Mouse (Mus musculus): Measurements from ENCODE around the gene 9330182L06Rik.

Gene 9330182L06Rik

DNA sequence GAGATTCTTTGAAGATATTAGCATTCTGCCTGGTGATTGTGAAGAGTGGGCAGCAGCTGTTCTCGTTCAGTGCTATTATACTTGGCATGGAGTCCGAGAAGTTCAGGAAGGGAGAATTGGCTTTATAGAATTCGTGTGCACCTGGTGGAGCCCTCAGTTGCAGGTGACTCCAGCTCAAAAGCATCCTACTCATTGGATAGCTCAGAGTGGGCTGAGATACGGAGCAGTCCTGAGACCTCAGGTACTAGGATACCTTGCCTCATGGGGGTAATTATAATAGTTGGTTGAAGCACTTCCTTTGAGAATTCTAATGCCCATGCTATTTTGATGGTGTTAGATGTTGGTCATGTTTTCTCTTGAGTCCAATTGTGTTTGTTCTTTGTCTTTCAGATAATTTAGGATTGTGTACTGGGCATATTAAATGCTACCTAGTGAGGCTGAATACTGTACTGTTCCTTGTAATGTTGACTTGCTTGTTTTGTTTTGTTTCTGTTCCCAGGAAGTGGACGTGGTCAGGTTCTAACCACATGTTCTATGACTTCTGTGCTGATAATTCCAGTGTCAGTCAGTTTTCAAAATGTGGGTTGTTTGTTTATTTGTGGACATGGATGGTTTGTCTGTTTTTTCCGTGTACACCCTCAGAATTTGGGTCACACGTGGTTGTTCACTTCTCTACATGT, 96.2 kb downstream of the 9330182L06Rik start:
- no peak for DNase-seq (ENCODE audit: low spot score in 2 of 2)

DNA sequence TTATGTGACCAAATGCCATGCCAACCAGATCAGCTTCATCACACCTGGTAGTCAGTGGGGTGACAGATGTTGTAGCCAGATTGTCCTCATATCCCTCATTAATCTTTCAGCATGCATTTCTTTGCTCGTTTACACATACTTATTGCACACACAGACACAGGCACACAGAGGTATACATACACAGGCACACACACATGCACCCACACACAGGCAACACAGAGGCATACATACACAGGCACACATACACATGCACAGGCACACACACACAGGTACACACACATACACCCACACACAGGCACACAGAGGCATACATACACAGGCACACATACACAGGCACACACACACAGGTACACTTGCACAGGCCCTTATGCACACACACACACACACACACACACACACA, 99.0 kb downstream of the 9330182L06Rik start:
- no peak for DNase-seq (ENCODE audit: low spot score in 2 of 2)

- no peak for DNase-seq (ENCODE audit: low spot score in 2 of 2)
Measured at GRCm38 (mm10) chr5:9367920-9368692, 102.2 kb downstream of the 9330182L06Rik start.

DNA sequence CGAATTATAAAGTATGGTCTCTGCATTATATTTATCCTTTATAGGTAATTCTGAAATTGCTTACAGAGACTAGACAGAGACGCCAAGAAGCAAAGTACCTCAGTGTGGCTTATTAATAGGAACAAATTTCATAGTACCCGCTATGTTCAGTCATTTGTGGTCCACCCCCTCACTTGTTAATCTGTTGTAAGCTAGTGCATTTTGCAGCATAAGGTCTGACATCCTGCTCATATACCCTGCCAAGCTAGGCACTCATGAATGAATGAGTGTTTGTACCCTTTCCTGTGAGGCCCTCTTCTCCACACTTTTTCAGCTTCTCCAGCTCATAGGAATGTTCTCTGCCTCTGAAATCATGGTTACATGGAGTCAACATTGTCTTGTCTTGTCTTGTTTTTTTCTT, 105.2 kb downstream of the 9330182L06Rik start:
- no peak for DNase-seq (ENCODE audit: low spot score in 2 of 2)

GRCm38 (mm10) chr5:9373341-9373740, 107.4 kb downstream of the 9330182L06Rik start:
- DNase-seq (ENCODE audit: low spot score in 2 of 2) = no peak

DNA sequence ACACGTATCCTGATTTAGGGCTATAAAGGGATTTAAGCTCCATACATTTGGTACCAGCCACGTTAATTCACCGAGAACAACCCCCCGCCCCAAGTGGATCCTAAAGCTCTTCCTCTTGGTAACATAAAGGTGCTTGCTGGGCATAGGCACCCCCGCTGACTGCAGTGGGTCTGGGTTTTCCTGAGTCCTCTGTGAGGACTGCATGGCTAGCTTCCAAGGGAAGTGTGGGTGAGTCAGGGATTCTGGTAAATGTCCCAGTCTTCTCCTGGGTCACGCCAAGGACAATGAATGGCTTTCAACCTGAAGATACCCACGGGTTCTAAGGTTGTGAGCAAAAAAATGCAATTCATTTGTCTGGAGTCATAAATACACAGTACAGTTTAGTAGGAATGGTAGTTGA, 124.0 kb downstream of the 9330182L06Rik start:
- DNase-seq (ENCODE audit: low spot score in 2 of 2) = no peak

DNA sequence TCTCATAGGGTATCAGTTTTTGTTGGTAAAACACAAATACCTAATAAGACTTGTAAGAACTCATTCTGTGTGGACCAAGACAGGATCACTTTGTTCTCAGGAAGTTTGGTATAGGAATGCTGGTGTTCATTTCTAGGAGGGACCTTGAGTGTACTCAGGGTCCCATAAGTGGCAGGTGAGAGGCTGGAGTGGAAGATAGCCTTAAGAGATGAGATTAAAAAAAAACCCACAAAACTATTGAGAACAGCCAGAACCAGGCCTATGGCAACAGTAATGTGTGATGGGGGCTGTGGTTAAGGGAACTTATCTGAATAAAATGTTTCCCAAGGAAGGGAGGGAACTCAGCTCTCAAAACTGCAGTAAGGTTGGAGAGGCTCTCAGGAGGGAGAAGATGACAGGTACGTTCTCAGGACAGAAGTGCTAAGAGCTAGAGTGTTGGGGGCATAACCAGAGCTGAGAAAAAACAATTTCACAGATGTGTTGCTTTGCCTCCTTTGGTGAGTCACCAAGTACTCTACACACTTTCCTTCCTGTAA, 126.0 kb downstream of the 9330182L06Rik start:
- DNase-seq (ENCODE audit: low spot score in 2 of 2) = no peak

- DNase-seq (ENCODE audit: low spot score in 2 of 2) = no peak
Measured at GRCm38 (mm10) chr5:9417098-9417497, 151.2 kb downstream of the 9330182L06Rik start.

DNA sequence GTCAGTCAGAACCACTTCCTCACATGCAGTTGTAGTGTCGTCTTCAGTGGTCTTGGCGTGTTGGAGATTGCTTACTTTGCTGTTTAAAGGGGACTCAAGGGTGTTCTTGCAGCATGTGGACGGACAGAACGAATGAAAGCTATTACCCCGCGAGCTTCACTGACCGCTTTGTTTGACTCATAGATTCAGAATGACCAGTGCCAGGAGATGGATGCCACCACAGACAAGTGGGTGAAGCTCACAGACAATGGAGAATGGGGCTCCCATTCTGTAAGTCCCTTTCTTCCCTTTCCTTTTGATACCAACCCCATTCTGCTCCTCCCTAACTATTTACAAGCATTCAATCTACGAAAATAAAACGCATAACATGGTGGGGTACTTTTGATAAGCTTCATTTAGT, 151.9 kb downstream of the 9330182L06Rik start:
- DNase-seq (ENCODE audit: low spot score in 2 of 2) = no peak

DNA sequence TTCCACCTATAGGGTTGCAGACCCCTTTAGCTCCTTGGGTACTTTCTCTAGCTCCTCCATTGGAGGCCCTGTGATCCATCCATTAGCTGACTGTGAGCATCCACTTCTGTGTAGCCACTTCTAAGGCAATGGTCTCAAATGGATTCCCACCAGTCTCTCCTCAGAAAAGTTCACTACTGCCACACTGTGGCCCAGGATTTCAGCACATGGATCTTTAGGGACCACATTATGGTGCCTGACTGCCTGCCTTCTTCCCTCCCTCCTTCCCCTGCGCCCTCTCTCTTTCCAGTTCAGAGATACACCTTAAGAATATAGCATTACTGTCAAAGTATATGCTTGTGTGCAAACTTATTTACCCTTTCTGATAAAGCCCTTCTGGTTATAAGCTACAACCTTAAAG, 154.0 kb downstream of the 9330182L06Rik start:
- no peak for DNase-seq (ENCODE audit: low spot score in 2 of 2)

- DNase-seq (ENCODE audit: low spot score in 2 of 2) = no peak
Measured at GRCm38 (mm10) chr5:9424464-9424863, 158.5 kb downstream of the 9330182L06Rik start.

- no peak for DNase-seq (ENCODE audit: low spot score in 2 of 2)
Measured at GRCm38 (mm10) chr5:9427165-9427564, 161.2 kb downstream of the 9330182L06Rik start.

DNA sequence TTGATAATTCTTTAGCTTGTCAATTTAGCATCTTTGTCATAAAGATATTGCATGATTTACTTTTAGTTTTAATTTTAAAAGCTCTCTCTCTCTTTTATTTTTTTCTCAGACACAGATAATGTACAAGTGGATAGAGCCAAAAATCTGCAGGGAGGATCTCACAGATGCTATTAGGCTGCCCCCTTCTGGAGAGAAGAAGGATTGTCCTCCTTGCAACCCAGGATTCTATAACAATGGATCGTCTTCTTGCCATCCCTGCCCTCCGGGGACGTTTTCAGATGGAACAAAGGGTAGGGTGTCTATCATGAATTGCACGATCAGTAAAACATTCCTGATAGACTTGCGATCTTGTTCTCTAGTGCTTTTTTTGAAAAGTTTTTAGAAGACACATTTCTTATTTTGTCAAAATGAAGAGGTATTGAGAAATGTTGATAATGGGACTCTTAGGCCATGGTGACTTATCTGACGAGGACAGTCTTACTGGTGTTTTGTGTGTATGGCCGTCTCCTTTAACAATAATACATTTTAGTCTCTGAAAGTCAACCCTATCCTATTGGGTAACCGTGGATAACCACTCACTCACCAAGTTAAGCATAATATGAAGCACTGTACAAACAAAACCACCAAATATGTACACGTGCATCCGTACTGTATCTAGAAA, 161.8 kb downstream of the 9330182L06Rik start:
- no peak for DNase-seq (ENCODE audit: low spot score in 2 of 2)

DNA sequence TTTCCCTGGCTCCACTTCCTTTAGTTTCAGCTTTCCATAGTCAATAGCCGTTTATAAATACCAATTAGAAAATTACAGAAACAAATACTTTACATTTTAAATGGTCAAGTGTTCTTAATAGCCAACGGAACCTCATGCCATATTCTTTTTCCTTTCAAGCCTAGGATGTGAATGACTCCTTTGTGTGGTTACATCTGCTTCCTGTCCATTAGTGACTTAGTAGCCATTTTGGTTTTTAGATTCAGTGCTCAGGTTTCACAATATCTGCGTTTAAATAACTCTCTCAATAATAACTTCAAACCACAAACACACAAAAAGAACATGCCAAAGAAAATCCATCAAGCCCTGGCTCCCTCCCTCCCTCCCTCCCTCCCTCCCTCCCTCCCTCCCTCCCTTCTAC, 162.8 kb downstream of the 9330182L06Rik start:
- no peak for DNase-seq (ENCODE audit: low spot score in 2 of 2)

- no peak for DNase-seq (ENCODE audit: low spot score in 2 of 2)
Measured at GRCm38 (mm10) chr5:9446146-9446545, 180.2 kb downstream of the 9330182L06Rik start.

DNA sequence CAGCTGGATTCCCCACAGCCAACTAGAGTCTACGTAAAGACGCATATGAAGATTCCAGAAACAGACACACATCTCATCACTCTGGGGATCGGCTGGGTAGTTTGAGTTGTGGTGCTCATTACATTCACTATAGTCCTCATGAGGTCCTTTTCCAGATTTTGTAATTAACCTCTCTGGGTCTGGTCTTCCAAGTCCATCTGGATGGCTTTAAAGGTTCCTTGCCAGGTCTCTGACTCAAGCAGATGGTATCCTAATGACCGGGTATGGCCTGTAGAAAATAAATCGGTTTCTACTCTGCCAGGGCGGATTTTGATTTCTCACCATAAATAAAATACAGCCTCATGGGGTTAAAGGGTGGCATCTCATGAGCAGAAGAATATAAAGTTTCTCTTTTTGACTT, 183.0 kb downstream of the 9330182L06Rik start:
- no peak for DNase-seq (ENCODE audit: low spot score in 2 of 2)

DNA sequence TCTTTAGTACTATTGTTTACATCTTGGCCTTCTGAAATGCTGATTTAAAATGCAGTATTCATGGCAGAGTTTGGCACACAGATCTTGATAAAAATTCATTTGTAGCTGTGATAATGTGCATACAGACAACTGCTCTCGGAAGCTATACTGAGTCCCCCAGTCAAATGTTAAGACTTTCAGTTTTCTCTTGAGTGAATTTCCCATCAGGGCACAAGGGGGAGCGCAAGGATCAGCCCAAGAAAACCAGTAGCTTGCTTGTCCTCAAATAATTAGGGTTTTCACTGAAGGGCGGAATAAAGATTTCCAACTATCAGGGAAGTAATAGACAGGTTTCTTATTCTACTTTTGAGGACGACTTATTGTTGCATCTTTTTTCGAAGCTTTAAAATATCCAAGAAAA, 183.7 kb downstream of the 9330182L06Rik start:
- no peak for DNase-seq (ENCODE audit: low spot score in 2 of 2)

GRCm38 (mm10) chr5:9453298-9453697, 187.4 kb downstream of the 9330182L06Rik start:
- DNase-seq (ENCODE audit: low spot score in 2 of 2) = no peak

DNA sequence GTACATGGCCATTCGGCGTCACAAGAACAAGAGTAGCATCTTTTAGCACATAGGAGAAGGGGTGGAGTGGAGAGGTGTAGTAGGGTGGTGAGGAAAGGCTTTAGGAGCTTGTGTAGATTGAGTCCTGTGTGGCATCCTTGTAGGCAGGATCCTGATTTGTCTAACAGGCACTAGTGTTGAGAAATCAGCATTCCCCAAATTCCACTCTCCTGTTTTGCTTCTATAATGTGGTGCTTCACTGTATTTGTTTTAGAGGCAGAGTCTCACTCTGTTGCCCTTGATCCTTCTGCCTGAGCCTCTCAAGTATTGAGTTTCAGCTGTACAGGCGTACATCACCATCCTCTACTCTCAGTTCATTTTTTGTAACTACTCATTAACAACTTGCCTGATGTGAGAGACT, 211.7 kb downstream of the 9330182L06Rik start:
- DNase-seq (ENCODE audit: low spot score in 2 of 2) = no peak

GRCm38 (mm10) chr5:9495456-9495855, 229.5 kb downstream of the 9330182L06Rik start:
- DNase-seq (ENCODE audit: low spot score in 2 of 2) = no peak

GRCm38 (mm10) chr5:9497235-9497634, 231.3 kb downstream of the 9330182L06Rik start:
- DNase-seq (ENCODE audit: low spot score in 2 of 2) = no peak

DNA sequence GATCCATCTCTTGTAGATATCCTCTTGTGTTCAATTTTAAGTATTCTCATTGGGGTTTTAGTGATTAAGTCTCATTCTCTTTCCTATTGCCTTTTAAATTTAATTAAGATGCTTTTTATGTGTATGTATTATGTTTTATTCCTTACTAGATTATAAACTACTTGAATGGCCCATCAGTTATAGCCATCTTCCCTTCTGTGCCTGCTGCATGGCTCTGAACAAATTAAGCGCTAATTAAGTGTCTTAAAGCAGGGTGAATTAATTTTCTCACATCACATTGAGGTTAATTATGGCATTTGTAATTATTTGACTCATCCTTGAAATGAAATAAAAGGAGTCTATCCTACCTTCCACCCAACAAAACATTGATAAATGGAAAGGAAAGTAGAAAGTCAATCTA, 245.1 kb downstream of the 9330182L06Rik start:
- DNase-seq (ENCODE audit: low spot score in 2 of 2) = no peak

DNA sequence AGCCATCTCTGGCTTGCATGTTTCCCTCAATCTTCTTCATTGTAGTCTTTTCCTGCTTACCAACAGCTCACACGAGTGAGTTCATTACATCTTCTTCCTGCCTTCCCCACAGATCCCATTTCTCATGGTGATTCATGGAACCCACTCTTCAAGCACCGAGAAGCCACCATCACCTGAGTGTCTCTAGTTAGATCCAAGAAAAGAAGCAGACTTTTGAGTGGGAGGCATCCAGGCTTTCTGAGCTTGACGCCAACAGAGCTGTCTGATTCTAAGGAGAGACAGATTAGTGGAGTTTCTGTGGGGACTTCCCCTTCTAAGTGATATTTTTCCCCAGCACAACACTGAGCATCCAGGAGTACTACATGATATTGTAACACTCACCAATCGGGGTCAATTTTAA, 259.6 kb downstream of the 9330182L06Rik start:
- no peak for DNase-seq (ENCODE audit: low spot score in 2 of 2)
